Mouse (Mus musculus): ENCODE data around the gene Fam162a.

- TF ChIP-seq SRF (IDR thresholded peaks at IDR 0.05; ENCODE audit: control insufficient read depth, insufficient read length, low read depth) (no peak), POLR2A (IDR thresholded peaks at IDR 0.05; ENCODE audit: insufficient read length, low read depth) (peak; percentile 98), TCF12 (IDR thresholded peaks at IDR 0.05; ENCODE audit: insufficient read depth, poor library complexity, severe bottlenecking) (no peak), POLR2AphosphoS2 (IDR thresholded peaks at IDR 0.05; ENCODE audit: insufficient read length, low read depth) (peak; percentile 96), USF1 (IDR thresholded peaks at IDR 0.05; ENCODE audit: low read depth) (no peak), MYOG (IDR thresholded peaks at IDR 0.05; ENCODE audit: control insufficient read depth in 1 of 3, insufficient read depth in 1 of 3, insufficient read length in 2 of 3, low read depth in 2 of 3) (no peak), MAX (IDR thresholded peaks at IDR 0.05; ENCODE audit: low read depth) (peak; percentile 44), E2F4 (IDR thresholded peaks at IDR 0.05; ENCODE audit: insufficient read depth) (no peak), MYOD1 (IDR thresholded peaks at IDR 0.05; ENCODE audit: control insufficient read depth in 1 of 3, insufficient read length in 2 of 3, low read depth in 2 of 3) (peak in 1 of 3 experiments; percentile 45), TCF3 (IDR thresholded peaks at IDR 0.05; ENCODE audit: insufficient read length, low read depth) (no peak)
These were observed at the start of gene Fam162a, which contains the start of gene Ccdc58 for GRCm38 (mm10) chr16:36071450-36072379.

All from myocyte (in vitro differentiated cells).